Mouse (Mus musculus) liver, adult (tissue): Measurements from ENCODE around the gene Adcy9.

ENCODE experiments used
- GATA4 ChIP-seq: IDR thresholded peaks from 2 replicates; pipeline ENCODE4 v1.6.1; 2014; ENCODE audit warnings: mild to moderate bottlenecking, low read length; ENCODE audit not compliant: insufficient replicate concordance

The Adcy9 gene

DNA sequence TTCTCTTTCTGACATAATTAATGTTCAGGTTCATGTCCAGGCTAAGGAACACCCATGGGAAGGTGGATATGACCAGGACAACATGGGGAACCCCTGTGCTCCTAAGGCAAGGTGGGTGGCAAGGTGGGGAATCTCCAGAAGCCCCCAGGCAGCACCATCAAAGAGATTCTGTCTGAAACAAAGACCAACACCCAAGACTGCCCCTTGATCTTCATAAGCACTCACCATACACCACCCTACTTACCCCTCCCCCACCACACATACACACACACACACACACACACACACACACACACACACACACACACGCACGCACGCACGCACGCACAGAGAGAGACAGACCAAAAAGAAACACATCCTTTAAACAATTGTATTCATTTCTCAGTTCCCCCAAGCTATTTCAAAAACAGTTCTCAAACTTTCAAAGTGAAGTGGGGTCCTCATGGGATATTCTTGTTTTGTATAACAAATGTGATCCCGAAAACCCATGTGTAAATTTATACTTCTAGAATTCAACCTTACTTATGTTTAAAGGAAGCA is 14.2 kb downstream of the Adcy9 start:
- no peak for TF ChIP-seq GATA4

DNA sequence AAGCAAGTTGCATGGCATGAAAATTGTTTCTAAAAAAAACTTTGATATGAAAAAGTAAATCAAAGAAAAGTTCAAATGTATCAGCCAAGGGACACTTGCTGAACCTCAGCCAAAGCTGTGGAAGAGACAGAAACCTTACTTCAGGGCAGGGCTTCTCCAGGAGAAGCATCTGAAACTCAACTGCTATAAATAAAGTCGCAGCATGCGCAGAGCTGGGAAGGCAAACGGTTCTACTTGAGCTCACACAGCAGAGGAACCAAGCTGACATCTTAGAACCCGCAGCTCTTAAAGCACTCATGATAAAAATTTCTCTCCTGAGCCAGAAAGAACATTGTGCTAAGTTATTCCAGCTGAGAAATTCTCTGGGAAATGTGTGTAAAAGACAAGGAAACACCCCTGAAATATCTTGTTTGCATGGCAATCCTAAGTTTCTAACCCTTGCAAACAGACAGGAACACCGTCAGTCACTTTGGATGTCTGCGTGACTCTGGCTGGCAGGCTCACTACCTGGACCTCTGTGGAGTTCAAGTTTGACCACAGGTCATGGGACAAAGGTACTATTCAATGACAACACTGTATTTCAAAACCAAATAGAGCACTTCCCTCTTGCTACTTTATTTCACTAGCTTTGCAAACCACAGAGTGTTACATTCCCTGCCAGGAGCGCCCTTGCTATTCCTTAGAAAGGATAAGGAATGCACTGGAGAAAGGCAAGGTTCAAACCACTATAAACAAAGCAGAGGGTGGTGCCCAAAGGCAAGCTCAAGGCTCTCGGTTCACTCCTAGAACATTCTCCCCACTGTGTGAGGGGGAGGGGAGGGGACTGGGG is 15.2 kb downstream of the Adcy9 start:
- TF ChIP-seq GATA4: no peak

DNA sequence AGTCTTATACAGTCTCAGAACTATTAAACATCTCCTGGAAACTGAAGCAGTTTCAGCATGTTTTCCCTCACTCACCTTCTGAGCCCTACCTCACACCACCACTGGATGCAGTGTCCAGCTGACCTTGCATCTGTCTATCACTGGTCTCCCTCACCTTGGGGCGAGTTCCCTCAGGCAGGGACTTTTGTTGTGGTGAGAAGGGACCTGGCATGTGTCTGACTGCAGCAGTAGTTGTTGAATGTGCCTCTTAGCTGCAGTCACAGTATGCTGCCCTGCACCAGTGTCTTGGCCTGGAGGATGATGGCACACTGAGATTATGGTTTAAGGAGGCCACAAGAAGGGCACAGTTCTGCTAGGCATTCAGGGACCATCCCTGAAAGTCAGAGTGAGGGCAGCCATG is 19.2 kb downstream of the Adcy9 start:
- TF ChIP-seq GATA4: no peak

DNA sequence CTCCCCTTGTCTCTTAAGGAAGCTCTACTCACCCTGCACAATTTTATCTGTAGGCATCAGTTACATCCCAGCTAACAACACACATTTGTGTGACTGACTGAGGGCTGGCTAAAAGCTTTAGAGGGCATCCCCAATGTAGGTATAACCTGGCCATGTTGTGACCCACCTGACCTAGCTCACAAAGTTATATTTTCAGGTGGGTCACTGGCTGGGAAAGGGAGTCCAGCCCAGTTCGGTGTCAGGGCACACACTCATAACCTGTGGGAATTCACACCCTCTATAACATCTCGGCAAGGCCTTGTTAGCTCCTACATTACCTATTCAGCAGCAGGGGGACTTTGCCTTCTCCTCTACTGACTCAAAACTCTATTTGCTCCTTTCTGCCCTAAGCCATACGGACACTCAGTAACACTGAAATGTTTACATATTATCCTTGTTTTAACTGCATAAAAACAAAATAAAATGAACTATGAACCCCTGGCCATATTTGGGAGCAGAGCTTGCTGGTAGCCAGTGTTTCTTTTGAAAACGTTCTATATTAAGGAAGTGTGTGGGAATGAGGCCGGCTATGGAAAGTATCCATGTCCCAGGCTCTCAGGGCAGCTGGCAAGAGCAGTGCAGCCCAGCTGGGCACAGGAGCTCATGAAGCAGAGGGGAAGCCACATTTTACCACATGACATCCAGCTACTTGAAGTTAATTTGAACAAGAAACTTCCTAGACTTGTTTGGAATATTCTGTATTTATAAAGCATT is 20.7 kb downstream of the Adcy9 start:
- no peak for TF ChIP-seq GATA4

DNA sequence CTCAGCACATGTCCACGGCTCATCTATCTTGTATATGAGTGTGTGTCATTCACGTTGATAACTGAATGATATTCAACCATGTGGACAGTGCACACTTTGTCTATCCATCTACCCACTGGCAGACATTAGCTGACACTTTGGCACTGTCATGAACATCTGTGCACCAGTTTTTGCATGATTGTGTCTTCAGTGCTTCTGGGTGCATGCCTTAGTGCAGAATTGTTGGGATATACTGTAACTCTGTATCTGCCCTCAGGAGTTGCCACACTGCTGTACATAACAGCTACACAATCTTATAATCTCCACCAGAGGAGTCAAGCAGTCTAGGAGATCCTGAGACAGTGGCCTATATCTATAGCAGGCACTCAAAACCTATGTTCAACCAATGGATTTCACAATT is 21.5 kb downstream of the Adcy9 start:
- no peak for TF ChIP-seq GATA4

DNA sequence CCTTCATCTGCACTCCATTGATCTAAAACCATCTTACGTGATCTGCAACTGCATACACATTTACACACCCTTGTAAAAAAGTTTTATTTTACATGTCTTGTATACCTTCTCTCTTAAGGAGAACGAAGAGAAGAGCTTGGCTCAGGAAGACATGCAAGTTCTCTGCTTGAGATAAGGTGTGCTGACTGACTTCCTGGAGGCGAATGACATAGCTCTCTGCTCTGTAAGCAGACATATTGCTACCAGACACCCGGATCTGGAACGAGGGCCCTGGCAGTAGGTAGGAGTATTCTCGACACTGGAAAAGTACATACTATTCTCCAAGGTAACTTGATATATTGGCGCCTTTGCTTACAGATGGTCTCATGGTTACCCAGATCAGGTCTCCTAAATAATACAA is 22.7 kb downstream of the Adcy9 start:
- TF ChIP-seq GATA4: no peak

DNA sequence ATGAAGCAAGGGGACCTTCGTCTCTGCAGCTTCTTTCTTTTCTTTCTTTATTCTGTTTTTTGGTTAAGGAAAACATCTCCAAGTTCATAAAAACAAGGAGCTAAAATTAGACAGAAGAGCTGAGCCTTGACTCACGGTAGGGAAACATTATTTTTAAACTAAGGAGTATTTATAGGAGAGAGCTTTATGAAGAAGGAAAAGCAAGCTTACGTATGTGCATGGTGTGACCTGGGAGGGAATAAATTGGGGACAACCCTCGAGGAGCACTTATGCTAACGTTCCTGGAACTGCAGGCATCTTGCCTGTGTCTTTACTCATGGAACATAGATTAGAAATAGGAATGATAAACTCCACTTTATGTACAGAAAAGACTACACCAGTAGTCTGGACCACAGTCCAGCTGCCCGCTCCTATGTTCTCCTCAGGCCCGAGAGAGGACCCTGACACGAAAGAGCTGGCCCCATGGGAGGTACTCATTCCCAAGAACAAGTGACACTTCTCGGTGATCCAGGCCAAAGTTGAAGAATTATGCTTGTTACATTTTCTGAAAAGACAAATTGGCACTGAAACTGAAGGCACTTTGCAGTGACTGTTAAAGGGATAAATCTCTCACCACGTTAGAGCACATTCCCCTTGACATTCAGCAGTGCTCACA is 24.5 kb downstream of the Adcy9 start:
- TF ChIP-seq GATA4: no peak

DNA sequence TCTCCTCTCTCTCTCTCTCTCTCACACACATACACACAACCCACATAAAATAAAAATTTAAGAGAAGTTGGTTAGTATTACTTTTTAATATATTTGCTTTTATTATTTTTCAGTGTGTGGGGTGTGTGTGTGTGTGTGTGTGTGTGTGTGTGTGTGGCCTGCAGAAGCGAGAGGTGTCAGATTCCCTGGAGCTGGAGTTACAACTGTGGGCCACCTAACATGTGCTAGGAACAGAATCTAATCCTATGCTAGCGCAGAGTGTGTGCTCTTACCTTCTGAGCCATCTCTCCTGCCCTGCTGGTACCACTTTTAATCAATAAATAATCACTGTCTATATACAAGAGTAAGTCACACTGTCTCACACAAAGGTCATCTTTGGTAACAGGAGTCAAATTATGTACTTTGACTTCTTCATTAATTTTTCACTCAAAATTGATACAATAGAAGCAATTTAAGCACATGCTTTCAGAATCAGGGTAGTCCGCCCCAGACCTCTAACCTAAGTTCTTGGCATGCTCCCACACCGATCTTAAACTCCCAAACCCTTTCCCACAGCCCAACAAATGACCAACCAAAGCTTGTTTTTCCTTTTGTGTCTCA is 25.2 kb downstream of the Adcy9 start:
- TF ChIP-seq GATA4: no peak

DNA sequence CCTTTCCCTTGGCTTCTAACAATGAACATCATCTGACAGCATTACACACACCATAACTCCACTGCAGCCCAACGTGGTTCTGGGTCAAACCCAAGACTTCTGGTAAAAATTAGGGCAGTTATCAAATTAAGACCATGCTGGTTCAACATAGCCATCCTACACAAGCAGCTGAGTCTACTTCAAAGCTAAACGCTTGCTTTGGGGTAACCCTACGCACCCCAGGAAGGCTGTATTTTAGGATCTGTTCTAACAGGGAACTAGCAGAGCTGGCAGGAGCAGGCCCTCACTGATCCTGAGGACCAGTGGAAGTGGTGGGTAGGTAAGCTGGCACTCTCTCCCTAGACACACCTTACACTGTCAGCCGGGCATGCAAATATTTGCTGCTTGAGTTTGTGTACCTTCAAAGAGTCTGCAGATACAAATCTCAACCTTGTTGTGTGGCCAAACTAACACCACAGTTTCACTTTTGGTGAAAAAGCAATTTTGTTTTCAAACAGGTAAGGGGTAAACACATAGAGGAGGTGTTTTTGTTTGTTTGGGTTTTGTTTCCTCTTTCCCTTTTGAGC is 36.7 kb downstream of the Adcy9 start:
- TF ChIP-seq GATA4: no peak

DNA sequence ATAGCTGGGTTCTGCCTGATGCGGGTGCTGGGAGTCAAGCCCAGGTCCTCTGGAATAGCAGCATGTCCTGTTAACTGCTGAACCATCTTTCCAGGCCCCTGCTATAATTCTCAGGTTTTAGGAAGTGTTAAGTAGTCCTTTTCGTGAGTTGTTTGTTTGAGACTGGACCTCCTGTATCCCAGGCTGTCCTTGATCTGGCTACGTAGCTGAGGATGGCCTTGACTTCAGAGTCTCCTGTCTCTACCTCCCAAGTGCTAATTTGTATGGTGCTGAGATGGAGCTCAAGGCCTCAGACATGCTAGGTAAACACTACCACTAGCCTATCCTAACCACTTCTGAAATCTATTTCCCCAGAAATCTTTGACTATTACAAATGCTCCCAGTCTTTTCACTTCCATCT is 37.9 kb downstream of the Adcy9 start:
- TF ChIP-seq GATA4: no peak

DNA sequence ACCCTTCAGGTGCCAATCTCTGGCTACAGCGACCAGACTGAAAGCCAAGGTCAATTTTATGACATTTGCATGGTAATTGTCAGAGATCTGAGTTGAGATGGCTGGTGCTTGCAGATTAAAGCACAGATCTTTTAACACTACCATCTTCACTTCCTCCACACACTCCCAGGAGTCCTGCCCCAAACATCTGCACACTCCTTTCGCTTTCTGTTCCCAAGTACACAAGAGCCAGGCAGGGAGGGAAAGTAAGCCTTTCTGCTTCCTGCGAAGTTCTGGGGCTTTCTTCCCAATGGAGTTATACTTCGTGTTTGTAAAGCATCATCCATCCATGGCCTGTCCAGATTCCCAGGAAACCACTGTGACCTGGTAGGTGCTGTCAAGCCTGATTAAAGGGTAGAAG is 38.8 kb downstream of the Adcy9 start:
- no peak for TF ChIP-seq GATA4

DNA sequence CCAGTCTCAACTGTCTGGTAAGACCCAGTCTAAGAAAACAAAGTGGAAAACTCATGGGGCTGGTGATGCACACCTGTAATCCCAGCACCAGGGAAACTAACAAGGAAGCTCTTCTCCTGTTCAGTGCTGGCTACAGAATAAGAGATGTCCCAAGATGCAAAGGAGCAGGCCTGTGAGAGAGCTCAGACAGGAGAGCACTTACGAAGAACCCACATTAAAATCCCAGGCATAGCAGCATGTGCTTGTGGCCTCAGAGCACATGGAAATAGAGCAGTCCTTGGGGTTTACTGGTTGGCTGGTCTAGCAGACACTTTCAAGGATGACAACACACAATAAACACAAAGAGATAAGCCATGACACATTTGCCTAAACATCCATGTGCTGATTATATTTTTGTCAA is 41.5 kb downstream of the Adcy9 start:
- no peak for TF ChIP-seq GATA4

DNA sequence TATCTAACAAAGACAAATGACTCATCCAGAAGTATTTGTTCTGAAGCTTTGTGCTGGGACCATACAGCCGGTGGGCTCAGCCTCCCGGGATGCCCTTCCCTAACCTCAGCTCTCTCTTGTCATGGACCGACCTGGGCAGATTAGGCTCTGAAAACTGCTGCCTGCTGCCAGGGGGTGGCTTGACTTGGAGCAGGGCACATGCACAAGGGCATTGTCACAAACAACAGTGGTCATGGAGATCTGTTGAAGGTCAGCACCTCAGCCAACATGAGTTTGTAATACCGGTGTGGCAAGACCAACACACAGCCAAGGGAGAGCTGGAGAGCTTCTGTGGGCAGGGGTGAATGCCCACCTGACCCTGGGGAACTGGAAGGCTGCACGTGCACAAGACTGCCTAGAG is 42.7 kb downstream of the Adcy9 start:
- no peak for TF ChIP-seq GATA4

DNA sequence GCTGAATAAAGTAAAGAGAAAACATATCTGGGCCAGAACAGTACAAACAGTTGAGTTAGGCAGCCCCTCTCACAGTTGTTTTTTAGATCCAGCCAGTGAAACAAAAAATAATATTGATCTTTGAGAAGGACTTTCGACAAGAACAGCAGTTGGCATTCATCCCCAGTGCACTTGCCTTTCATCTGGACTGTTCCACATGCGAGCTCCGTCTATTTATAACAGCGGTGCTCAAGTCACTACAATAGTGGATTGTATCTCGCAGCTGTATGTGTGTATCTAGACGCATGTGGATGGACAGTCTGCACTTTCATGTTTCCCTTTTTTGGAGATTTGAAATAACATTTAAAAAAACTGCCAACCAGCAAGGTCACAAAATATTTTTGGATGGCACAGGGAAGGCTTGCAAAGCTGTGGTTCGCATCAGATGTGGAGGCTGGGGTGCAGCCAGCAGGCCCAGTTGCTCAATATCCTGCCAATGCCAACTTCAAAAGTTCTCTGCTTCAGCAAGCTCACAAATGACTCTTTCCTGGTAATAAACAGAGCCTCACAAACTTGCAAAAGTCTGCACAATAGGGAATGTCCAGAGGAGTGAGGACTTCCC is 45.4 kb downstream of the Adcy9 start:
- TF ChIP-seq GATA4: no peak

DNA sequence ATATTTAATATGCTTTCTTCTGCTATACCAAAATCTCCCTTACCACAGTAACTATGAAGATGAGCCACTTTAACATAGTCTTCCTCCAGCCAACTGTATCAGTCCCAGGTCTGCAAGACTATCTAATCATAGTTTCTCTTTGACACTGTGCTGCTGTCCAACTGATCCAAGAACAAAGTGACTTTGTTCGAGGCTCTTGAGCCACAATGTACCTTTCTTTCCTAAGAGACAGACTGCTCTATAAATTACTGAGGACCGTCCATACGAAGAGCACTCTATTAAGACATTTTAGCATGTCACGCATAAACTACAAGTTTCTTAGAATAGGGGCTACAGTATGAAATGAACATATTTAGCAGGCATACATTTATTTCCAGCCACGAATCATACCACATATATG is 46.0 kb downstream of the Adcy9 start:
- TF ChIP-seq GATA4: no peak

DNA sequence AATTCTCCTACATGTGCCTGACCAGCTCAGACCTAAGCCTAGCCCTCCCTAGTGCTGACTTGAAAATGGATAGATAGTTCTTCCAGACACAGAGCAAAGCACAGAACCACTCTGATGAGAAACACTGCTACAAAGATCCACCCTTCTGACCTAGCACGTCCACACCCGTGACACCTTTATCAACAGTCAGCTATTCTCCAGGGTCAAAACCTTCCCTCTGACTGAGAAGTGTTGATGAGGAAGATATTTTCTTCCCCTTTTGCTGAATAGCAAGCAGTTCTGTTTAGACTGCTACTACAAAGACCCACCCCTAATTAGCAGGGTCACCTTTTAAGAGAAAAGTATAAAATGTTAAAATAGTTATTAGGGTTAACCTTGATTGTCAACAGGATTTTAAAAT is 49.3 kb downstream of the Adcy9 start:
- TF ChIP-seq GATA4: no peak
